Mouse (Mus musculus) neural tube, embryonic 10.5 days (tissue): ENCODE data around the gene Gpsm1.
A peak's percentile ranks its signal among the peaks of the same experiment; 100 is the strongest.

Source experiments
- DNase-seq: peaks from one replicate; pipeline ENCODE4 v3.0.0-alpha.2; 2017; ENCODE audit warnings: low spot score; ENCODE audit errors: extremely low spot score

Gene Gpsm1

GRCm38 (mm10) chr2:26315072-26315924, at the start of gene Gpsm1:
TSS of gene Gpsm1 (plus strand) at chr2:26315515.
- DNase-seq: peak; percentile 91

- no peak for DNase-seq
Measured at GRCm38 (mm10) chr2:26266066-26266742, 49.1 kb upstream of the Gpsm1 start.

GRCm38 (mm10) chr2:26268216-26268615, 47.1 kb upstream of the Gpsm1 start:
- DNase-seq: no peak

- DNase-seq: peak; percentile 61
Measured at GRCm38 (mm10) chr2:26273611-26274010, 41.7 kb upstream of the Gpsm1 start.

GRCm38 (mm10) chr2:26279712-26280111, 35.6 kb upstream of the Gpsm1 start:
- DNase-seq: no peak

GRCm38 (mm10) chr2:26280594-26280993, 34.7 kb upstream of the Gpsm1 start:
- DNase-seq: no peak

GRCm38 (mm10) chr2:26285804-26286203, 29.5 kb upstream of the Gpsm1 start:
- DNase-seq: no peak

- DNase-seq: peak; percentile 57
Measured at GRCm38 (mm10) chr2:26286391-26286790, 28.9 kb upstream of the Gpsm1 start.

GRCm38 (mm10) chr2:26290133-26290532, 25.2 kb upstream of the Gpsm1 start:
- DNase-seq: no peak

GRCm38 (mm10) chr2:26294457-26294856, 20.9 kb upstream of the Gpsm1 start, which contains the start of gene Ccdc187:
TSS of gene Ccdc187 (minus strand) at chr2:26294557.
- no peak for DNase-seq

- no peak for DNase-seq
Measured at GRCm38 (mm10) chr2:26296606-26297195, 18.6 kb upstream of the Gpsm1 start.

GRCm38 (mm10) chr2:26298208-26298855, 17.0 kb upstream of the Gpsm1 start:
- peak; percentile 23 for DNase-seq

- DNase-seq: peak; percentile 27
Measured at GRCm38 (mm10) chr2:26298856-26299230, 16.5 kb upstream of the Gpsm1 start.

GRCm38 (mm10) chr2:26299336-26299735, 16.0 kb upstream of the Gpsm1 start:
- DNase-seq: no peak

- no peak for DNase-seq
Measured at GRCm38 (mm10) chr2:26300161-26300807, 15.0 kb upstream of the Gpsm1 start.

- peak; percentile 88 for DNase-seq
Measured at GRCm38 (mm10) chr2:26300808-26301174, 14.5 kb upstream of the Gpsm1 start.

GRCm38 (mm10) chr2:26302005-26302503, 13.3 kb upstream of the Gpsm1 start:
- DNase-seq: no peak

GRCm38 (mm10) chr2:26304711-26305110, 10.6 kb upstream of the Gpsm1 start:
- DNase-seq: no peak

GRCm38 (mm10) chr2:26305555-26305954, 9.8 kb upstream of the Gpsm1 start:
- DNase-seq: no peak

GRCm38 (mm10) chr2:26306702-26307101, 8.6 kb upstream of the Gpsm1 start:
- DNase-seq: no peak

- peak; percentile 49 for DNase-seq
Measured at GRCm38 (mm10) chr2:26309739-26310138, 5.6 kb upstream of the Gpsm1 start.
